Mouse (Mus musculus) yolk sac, embryonic 10.5 days (tissue): Measurements from ENCODE around the gene Usp5.
"Not testable (repeated sequence)": the region's sequence is repeated elsewhere in the genome, so short reads cannot be mapped to it uniquely, and the experiment has no call there.

ENCODE experiments used
- DNase-seq: peaks from one replicate; pipeline ENCODE4 v3.0.0-alpha.2; 2017; ENCODE audit warnings: low spot score

Usp5 gene

GRCm38 (mm10) chr6:124811701-124812560, 17.4 kb downstream of the Usp5 start:
- peak; percentile 81 for DNase-seq

GRCm38 (mm10) chr6:124811403-124811665, 17.9 kb downstream of the Usp5 start:
- no peak for DNase-seq

GRCm38 (mm10) chr6:124810566-124811402, 18.5 kb downstream of the Usp5 start:
- DNase-seq: not testable (repeated sequence)

DNA sequence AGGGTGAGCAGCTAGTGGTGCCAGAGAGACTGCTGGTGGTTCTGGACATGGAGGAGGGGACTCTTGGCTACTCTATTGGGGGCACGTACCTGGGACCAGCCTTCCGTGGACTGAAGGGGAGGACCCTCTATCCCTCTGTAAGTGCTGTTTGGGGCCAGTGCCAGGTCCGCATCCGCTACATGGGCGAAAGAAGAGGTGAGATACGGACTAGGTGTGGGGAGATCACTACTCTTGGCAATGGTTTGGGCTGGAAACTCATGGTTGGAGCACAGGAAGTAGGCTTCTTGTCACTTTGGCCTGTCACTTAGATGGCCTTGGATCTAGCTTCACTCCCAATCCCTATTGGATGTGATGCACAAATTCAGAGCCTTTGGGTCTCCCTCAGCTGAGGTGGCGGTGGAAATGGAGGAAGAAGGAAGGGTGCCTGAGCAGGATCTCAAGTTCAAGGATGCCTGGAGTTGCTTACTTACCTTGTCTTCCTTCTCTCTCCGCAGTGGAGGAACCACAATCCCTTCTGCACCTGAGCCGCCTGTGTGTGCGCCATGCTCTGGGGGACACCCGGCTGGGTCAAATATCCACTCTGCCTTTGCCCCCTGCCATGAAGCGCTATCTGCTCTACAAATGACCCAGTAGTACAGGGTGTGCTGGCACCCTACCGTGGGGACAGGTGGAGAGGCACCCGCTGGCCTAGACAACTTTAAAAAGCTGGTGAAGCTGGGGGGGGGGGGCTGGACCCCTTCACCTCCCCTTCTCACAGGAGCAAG, 19.3 kb downstream of the Usp5 start:
- DNase-seq: no peak

DNA sequence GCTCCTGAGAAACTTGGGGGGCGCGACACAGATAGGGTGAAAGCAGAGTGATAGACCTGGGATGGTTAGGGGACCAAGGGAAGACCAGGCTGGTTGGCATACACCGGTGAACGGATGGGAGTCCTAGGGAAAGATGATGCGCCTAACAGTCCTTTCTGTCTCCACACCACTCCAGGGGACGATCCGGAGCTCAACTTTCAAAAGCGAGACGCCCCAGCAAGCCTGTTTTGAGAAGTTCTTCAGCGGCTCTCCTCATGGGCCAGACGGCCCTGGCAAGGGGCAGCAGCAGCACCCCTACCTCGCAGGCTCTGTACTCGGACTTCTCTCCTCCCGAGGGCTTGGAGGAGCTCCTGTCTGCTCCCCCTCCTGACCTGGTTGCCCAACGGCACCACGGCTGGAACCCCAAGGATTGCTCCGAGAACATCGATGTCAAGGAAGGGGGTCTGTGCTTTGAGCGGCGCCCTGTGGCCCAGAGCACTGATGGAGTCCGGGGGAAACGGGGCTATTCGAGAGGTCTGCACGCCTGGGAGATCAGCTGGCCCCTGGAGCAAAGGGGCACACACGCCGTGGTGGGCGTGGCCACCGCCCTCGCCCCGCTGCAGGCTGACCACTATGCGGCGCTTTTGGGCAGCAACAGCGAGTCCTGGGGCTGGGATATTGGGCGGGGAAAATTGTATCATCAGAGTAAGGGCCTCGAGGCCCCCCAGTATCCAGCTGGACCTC, 20.1 kb downstream of the Usp5 start:
- peak; percentile 88 for DNase-seq

DNA sequence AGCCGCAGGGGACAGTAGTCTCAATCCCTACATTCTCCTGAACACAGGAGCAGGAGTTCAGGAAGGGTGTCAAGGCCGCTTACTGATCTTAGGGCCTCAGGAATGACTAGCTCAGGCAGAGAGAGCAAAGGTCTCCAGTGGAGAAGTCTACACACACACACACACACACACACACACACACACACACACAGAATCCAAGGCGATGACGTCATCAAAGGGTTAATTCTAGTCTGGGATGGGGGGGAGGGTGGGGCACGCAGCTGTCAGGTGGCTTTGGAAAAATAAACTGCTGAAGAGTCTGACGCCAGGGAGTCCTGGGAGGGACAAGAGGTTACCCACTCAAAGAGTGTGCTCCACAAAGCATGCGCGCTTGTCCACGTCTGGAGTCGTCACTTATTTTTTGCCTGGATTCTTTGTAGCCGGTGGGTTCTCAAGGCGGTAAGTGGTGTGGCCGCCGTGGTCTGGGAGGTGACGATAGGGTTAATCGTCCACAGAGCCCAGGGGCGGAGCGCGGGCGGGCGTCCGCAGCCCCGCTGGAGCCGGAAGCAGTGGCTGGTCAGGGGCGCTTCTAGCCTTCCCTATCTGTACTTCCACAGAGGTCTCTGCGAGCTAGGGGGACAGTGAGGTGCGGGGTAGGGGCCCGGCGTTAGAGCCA, 20.8 kb downstream of the Usp5 start, which contains the start of gene Spsb2:
Gene Spsb2 (plus strand): TSS at position 304 of the 655 bp plus-strand sequence.
- DNase-seq: peak; percentile 92

- DNase-seq: no peak
Measured at GRCm38 (mm10) chr6:124807986-124808357, 21.3 kb downstream of the Usp5 start.

GRCm38 (mm10) chr6:124807366-124807765, 21.9 kb downstream of the Usp5 start:
- DNase-seq: no peak

GRCm38 (mm10) chr6:124806446-124807140, 22.7 kb downstream of the Usp5 start:
- DNase-seq: no peak

DNA sequence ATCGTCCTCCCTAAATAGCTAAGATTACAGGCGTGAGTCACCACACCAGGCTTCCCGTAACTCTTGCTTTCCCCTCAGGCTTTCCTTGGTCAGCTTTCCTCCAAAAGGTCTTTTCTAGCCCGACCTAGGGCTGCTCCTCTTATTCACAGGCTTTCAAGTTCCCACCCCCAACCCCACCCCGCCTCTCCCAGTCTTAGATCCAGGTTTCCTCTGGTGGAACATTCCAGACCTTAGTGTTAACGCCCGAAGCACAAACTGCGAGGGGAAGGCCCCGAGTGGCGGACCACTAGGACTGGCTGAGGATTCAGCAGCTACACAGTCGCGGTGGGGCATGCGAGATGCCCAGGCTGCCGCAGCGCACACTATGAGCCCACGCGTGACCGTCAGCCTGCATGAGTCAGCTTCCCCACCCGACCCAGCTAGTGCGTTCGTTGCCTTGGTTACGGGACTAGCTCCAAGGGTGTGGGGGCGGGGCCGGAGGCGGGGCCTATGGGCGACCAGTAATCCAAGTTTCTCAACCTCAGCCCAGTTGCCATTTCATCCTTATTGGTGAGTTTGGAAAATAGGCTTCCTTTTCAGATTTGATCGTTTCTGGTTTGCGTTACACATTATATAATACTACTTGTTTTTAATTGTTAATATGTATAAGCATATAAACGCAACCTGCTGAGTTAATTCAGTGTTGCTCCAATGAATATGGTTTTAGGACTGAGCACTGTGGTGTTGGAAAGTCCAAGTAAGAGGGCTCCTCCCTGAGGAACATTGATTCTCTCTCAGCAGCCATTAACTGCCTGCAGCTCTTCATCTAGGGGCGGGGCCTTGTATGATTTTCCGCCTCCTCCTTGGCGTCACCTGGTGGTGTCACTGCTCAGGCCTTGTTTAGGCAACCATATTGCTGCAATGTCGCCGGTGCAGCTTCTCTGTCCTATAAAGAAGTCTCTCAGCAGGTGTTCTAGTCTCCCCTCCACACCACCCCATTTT, 23.7 kb downstream of the Usp5 start:
- peak; percentile 96 for DNase-seq

GRCm38 (mm10) chr6:124804341-124804740, 24.9 kb downstream of the Usp5 start:
- no peak for DNase-seq

GRCm38 (mm10) chr6:124803691-124804090, 25.6 kb downstream of the Usp5 start:
- DNase-seq: not testable (repeated sequence)

- DNase-seq: no peak
Measured at GRCm38 (mm10) chr6:124803061-124803460, 26.2 kb downstream of the Usp5 start.

- DNase-seq: peak; percentile 57
Measured at GRCm38 (mm10) chr6:124802400-124802799, 26.9 kb downstream of the Usp5 start.

GRCm38 (mm10) chr6:124796200-124796599, 33.1 kb downstream of the Usp5 start:
- no peak for DNase-seq

DNA sequence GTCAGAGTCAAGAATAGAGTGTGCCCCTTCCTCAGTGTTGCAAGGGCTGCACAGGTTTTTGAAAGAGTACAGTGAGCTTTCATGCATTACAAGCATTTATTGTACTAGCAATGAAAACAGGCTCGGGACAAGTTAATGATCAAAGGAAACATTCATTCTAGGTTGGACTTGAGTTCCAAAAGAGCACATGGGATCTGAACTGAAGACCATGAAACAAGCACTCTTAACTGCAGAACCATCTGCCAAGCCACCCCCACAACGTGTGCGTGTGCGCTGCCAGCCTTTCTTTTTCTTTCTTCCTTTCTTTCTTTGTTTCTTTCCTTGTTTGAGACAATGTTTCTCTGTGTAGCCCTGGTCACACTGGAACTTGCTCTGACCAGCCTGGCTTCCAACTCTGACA, 33.5 kb downstream of the Usp5 start:
- no peak for DNase-seq

DNA sequence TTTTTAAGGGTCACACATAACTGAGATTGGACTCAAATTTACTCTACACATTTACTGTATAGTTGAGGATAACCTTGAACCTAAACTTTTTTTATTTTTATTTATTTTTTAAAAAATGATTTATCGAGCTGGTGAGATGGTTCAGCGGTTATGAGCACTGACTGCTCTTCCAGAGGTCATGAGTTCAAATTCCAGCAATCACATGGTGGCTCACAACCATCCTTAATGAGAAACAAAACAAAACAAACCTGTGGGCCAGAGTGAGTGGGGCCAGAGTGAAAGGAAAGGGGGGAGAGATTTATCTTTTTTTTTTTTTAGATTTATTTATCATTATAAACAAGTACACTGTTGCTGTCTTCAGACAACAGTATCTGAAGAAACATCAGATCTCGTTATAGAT, 37.4 kb downstream of the Usp5 start:
- no peak for DNase-seq

DNA sequence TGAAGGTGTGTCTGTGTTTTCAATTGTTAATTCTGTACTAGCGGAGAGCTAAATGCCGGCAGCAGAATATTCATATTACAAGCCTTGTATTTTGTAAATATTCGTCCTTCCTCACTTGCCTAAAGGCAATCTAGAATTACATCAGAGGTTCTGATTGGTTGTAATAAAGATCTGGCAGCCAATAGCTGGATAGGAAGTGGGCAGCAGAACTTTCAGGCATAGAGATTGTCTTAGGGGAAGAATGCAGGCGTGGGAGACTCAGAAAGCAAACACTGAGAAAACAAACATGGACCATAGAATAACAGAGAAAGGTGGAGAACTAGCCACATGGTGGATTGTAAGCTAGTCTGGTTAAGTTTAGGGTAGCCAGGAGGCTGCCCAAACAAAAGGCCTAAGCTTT, 39.2 kb downstream of the Usp5 start:
- no peak for DNase-seq

DNA sequence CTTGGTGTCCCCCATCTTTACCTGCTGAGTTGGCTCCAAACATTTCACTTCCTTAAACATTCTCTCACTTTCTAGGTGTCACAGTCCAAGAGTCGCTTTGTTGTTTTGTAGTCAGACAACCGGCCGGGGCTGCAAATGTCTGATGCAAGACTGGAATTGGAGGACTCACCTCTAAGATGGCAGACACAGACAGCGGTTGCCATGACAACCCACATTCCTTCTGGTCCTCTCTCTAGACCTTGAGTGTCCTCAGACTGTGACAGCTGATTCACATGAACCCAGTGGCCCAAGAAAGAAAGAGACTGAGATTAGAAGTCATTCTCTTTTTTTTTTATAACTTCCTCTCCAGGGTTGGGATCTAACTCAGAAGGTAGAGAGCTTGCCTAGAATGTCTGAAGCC, 39.8 kb downstream of the Usp5 start:
- peak; percentile 53 for DNase-seq
